Mouse (Mus musculus) layer of hippocampus, postnatal 10 days (tissue): Measurements from ENCODE around the gene Mcoln3. TPM values are rescaled to one million over a fixed set of nuclear protein-coding genes. Genes with fewer than 3 reads are reported as not detected.

Source experiments
- DNase-seq, 2 experiments: peaks; one replicate each; pipeline ENCODE4 v3.0.0; 2021; ENCODE audit warnings: low spot score in 2 of 2
- total RNA-seq, 2 experiments: library from RNA; stranded (reverse); gene quantifications; 2 replicates each; pipeline ENCODE4 v1.2.3; 2021

Mcoln3 gene
- total RNA-seq, 2 experiments from 2014 or later, result not detected

DNA sequence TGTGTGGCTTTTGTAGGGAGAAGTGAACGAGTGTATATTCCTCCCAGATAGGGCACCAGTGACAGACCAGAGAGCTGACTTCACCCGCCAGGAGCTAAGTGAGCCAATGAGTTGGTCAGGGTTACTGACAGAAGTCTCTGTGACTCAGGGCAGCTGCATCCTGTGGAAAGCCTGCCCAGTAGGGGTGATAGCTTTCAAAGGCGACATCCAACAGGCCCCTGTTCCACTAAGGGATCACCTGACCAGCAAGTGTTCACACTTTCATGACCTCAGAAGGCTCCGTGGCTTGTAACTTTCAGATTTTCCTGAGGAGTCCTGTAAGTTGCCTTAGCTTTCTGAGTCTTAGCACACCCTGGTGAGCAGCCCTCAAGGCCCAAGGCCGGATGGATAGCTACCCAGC is 55.8 kb downstream of the Mcoln3 start:
- no peak for DNase-seq

- no peak for DNase-seq
These were observed 57.0 kb downstream of the Mcoln3 start for GRCm38 (mm10) chr3:146174215-146174614.

- no peak for DNase-seq
These were observed 60.0 kb downstream of the Mcoln3 start for GRCm38 (mm10) chr3:146177295-146177694.

DNA sequence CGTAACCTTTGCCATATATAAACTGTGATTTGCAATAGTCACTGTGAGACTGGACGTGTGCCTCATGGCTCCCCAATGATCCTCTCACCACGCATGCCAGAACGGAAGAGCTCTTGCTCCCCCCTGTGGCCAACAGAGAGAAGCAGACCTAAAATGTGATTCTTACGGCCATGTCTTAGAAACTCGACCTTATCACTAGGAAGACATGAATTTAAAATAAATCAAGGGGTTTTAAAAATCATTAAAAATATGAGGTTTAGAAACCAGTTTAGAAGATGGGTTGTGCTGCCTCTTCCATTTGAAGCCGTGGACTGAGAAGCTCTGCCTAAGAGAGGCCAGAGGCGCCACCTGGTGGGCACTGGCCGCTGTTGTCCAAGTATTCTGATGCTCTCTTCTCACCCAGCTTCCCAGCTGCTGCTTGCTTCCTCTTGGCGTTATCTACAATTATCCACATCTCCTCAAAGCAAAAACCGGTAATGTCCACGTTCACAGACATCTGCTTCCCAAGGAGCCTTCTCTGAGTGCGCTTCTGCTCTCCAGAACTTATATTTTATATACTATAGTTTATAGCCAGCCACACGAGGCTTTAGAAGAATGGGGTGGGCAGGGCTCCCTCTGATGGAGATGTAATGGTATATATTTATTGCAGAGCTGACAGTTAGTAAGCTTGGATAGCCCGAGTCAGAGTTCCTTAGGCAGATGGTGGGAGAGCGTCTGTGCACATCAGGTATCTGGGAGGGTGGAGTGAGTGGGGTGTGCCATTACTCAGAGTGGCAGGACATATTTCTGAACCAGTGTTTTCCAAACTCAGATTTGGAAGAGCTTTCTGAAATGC is 60.7 kb downstream of the Mcoln3 start:
- peak; percentile 83 to 88 for DNase-seq

- no peak for DNase-seq
These were observed 63.1 kb downstream of the Mcoln3 start for GRCm38 (mm10) chr3:146180341-146180740.

DNA sequence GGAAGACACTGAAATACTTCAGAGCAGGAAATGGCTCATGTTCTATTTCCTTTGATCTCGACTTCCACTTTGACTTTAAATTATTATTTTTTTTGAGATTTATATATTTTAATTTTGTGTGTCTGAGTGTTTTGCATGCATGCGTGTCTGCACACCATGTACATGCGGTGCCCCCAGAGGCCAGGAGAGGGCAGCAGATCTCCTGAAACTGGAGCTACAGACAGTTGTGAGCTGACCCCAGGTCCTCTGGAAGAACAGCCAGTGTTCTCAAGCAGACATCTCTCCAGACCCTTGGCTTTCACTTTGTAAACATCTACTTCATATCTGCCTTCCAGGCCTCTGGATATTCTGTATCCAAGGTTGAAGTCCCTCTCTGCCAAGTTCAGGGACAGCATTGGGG is 63.7 kb downstream of the Mcoln3 start:
- DNase-seq, result peak; percentile 63 to 70

DNA sequence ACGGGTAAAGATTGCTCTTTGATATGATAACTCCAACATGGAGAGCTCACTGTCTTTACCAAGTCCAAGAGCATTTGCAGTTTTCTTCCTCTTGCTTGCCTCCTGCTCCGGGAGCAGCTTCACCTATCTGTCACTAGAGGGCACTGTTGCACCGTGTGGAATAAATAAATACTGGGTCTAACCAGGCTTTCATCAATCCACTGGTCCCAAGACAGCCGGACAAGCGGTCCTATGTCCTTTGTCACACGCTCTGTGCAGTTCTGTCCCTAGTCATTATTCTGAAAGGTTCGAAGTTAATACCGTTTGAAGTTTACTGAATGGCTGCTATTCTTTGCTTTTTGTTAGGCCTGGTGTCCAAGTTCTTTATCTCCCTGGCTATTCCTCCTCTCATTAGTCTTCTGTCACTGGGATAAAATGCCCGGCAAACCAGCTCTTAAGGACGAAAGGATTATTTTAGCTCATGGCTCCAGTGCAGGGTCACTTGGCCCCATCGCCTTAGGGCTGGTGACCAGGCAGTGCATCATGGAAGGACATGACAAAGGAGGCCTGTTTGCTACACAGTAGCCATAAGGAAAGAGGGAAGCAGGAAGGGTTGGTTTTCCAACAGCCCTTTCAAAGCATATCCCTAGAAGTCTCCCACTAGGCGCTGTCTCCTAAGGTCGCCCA is 67.9 kb downstream of the Mcoln3 start:
- peak; percentile 76 to 79 for DNase-seq

- DNase-seq, result no peak
These were observed 68.8 kb downstream of the Mcoln3 start for GRCm38 (mm10) chr3:146186033-146186432.

- no peak for DNase-seq
These were observed 72.7 kb downstream of the Mcoln3 start for GRCm38 (mm10) chr3:146189933-146190332.

Other genes starting within 250 kb of the Mcoln3 start
- 10 to 100 TPM; 16.8 to 17.5 TPM for gene Bcl10, start 194.6 kb upstream of the Mcoln3 start, total RNA-seq
- gene 2410004B18Rik, start 179.4 kb upstream of the Mcoln3 start, total RNA-seq, result 10 to 100 TPM; 35.8 to 44.8 TPM
- 1 to 10 TPM; 3.5 to 3.7 TPM for gene Syde2, start 129.6 kb upstream of the Mcoln3 start, total RNA-seq
- gene Wdr63, start 9.3 kb upstream of the Mcoln3 start, total RNA-seq, result 1 to 10 TPM in 1 of 2 experiments, under 1 TPM in 1; 0.96 to 1.7 TPM
- gene Mcoln2, start 32.4 kb downstream of the Mcoln3 start, total RNA-seq, result not detected
- under 1 TPM; 0.47 to 0.66 TPM for gene Lpar3, start 103.5 kb downstream of the Mcoln3 start, total RNA-seq